Mouse (Mus musculus): ENCODE measurements at regions not wholly inside any gene's neighbourhood (a gene's known extent, or its start where the extent isn't known, plus 50 kb on each side); places are given as distances from the start of the nearest gene placed in this dataset.

DNA sequence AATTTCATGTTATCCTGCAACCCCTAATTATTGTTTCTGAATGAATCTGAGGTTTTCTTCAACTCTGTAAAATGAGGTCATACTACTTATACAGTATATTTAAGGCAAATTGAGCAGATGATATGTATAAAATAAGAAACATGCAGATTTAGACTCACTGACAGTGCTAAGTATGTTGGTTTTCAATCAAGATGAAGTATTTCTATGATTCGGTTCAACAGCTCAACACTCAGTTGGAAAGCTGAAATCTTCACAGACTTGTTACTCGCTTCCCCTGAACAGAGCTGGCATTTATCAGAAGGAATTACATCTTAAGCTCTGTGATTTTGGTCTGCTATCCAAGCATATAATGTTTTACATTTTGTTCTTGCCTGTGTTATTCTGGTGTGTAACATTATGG is 553.4 kb downstream of the Btbd3 start:
- no peak for ATAC-seq (replicated peaks; ENCODE audit: low read depth, poor library complexity, severe bottlenecking)

DNA sequence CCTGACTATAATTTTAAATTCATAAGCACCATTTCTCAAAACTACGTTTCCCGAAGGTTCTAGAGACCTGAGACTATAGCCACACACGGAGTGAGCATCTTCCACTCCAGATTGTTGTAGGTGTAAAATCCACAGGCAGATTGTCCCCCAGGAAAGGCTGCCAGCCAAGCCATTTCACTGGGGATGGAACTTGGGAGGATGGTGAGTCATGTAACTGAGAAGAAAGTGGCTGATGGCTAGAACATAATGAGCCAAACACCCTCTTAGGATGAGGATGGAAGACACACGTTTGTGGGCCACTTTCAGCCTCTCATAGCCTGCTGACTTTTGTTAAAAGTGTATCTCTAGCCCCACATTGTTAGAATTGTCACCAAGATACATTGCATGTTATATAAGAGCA is 564.1 kb downstream of the Btbd3 start:
- ATAC-seq (replicated peaks; ENCODE audit: low read depth, poor library complexity, severe bottlenecking), result no peak

- ATAC-seq (replicated peaks; ENCODE audit: low read depth, poor library complexity, severe bottlenecking), result no peak
Measured at GRCm38 (mm10) chr2:138824873-138825272, 568.5 kb downstream of the Btbd3 start.

- no peak for ATAC-seq (replicated peaks; ENCODE audit: low read depth, poor library complexity, severe bottlenecking)
Measured at GRCm38 (mm10) chr2:138827813-138828570, 571.6 kb downstream of the Btbd3 start.

- no peak for ATAC-seq (replicated peaks; ENCODE audit: low read depth, poor library complexity, severe bottlenecking)
Measured at GRCm38 (mm10) chr2:138838846-138839245, 582.5 kb downstream of the Btbd3 start.

GRCm38 (mm10) chr2:138859121-138859520 is 602.8 kb downstream of the Btbd3 start:
- no peak for ATAC-seq (replicated peaks; ENCODE audit: low read depth, poor library complexity, severe bottlenecking)

- no peak for ATAC-seq (replicated peaks; ENCODE audit: low read depth, poor library complexity, severe bottlenecking)
Measured at GRCm38 (mm10) chr2:138896563-138896962, 597.1 kb upstream of the Sptlc3 start.

GRCm38 (mm10) chr2:138897101-138897500 is 596.6 kb upstream of the Sptlc3 start:
- no peak for ATAC-seq (replicated peaks; ENCODE audit: low read depth, poor library complexity, severe bottlenecking)

DNA sequence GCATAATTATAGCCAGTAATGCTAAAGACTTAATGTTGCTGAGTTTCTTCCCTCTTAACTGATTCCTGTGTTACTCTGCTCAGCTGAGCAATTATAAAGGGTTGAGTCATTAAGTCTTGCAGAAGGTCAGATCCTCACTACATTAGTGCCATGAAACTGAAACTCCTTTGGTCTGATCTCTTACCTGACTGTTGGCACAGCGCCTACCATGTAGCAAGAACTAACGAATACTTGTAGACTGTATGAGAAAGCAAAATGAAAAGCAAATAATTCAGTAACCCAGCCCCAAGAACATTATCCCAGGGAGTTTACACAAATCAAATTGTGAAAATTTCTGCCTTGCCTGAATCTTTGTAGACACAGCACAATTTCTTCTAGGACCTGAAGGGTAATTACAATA is 556.5 kb upstream of the Sptlc3 start:
- ATAC-seq (replicated peaks; ENCODE audit: low read depth, poor library complexity, severe bottlenecking), result no peak

DNA sequence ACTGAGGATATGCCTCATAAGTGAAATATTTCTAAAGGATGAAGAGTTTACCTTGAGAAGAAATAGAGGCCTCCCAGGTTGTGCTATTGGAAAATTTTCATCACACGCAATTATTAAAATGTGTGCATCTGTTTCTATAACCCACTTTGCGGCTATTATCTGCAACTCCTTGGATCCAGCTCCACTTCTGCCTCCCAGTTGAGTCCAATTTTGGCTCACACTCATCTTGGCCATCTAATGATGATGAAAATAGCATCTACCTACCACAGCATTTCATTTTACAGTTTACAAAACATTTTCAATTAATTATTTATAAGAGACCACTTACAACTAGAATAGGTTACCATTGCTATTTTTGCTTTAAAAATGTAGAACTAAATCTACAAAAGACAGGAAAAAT is 554.3 kb upstream of the Sptlc3 start:
- no peak for ATAC-seq (replicated peaks; ENCODE audit: low read depth, poor library complexity, severe bottlenecking)

- ATAC-seq (replicated peaks; ENCODE audit: low read depth, poor library complexity, severe bottlenecking), result no peak
Measured at GRCm38 (mm10) chr2:138966110-138966790, 527.5 kb upstream of the Sptlc3 start.

DNA sequence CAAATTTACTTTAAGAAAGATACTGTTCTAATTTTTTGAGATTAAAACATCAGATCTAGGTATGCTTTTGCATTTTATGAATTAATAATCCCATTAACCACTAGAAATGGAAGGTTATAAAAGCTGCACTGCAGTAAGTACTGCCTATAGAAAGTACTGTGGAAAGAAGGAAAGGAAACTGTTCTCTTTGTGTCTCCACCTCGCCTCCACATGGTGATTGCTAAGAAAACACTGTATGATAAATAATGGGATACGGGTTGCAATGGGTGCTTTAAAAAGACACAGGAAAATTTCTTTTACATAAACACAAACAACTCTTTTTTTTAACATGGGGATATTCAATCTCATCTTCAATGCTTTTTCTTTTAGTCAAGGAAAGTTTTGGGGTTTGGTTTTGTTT is 519.2 kb upstream of the Sptlc3 start:
- ATAC-seq (replicated peaks; ENCODE audit: low read depth, poor library complexity, severe bottlenecking), result no peak

DNA sequence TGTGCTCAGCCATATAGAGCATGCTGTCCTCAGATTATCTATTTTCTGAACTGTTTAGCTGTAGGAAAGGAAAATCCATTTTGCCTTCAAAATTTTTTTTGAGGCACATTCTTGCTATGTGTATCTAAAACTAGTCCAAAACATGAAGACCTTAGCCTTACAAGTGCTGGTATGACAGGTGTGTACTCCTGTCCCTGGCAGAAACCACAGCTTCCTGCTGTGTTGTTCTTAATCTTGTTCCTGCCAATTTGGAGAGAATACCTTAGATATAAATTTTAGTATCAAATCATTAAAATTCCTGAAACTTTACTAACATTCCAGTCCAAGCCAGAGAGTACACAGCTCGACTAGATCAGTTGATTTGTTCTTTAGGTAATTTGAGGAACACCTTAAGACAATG is 503.7 kb upstream of the Sptlc3 start:
- no peak for ATAC-seq (replicated peaks; ENCODE audit: low read depth, poor library complexity, severe bottlenecking)

- ATAC-seq (replicated peaks; ENCODE audit: low read depth, poor library complexity, severe bottlenecking), result no peak
Measured at GRCm38 (mm10) chr2:139032105-139032812, 461.5 kb upstream of the Sptlc3 start.

GRCm38 (mm10) chr2:139034800-139035199 is 458.9 kb upstream of the Sptlc3 start:
- no peak for ATAC-seq (replicated peaks; ENCODE audit: low read depth, poor library complexity, severe bottlenecking)

- no peak for ATAC-seq (replicated peaks; ENCODE audit: low read depth, poor library complexity, severe bottlenecking)
Measured at GRCm38 (mm10) chr2:139041671-139042273, 451.9 kb upstream of the Sptlc3 start.

DNA sequence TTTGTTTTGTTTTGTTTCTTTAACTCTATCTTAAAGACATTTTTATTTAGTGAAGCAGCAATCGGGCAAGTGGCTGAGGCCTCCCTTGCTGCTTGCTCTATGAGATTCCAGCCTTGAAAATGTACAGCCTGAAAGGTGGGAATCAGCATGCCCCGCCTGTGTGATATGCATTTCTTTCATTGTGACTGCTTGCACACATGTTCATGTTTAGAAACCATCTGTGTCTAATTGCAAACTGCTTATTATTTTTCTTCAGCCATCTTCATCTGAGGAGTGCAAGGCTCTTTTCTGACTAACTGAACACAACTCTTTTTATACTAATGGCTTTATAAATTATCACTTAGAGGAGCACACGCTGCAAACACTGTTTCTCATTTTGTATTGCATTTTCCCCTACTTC is 449.0 kb upstream of the Sptlc3 start:
- no peak for ATAC-seq (replicated peaks; ENCODE audit: low read depth, poor library complexity, severe bottlenecking)

- ATAC-seq (replicated peaks; ENCODE audit: low read depth, poor library complexity, severe bottlenecking), result no peak
Measured at GRCm38 (mm10) chr2:139055249-139055648, 438.5 kb upstream of the Sptlc3 start.

- ATAC-seq (replicated peaks; ENCODE audit: low read depth, poor library complexity, severe bottlenecking), result no peak
Measured at GRCm38 (mm10) chr2:139069276-139069961, 424.3 kb upstream of the Sptlc3 start.

GRCm38 (mm10) chr2:139071690-139072089 is 422.0 kb upstream of the Sptlc3 start:
- no peak for ATAC-seq (replicated peaks; ENCODE audit: low read depth, poor library complexity, severe bottlenecking)

All from common myeloid progenitor, adult 5-6 weeks (primary cell).